Mouse (Mus musculus) c-Kit-positive CD71-positive TER-119-positive erythroid progenitor cells, embryonic 14.5 days (primary cell): ENCODE measurements around the gene Hrh3.

Experiments used
- DNase-seq: peaks from one replicate; pipeline ENCODE4 v3.0.0-alpha.2; 2013; ENCODE audit warnings: low spot score

The Hrh3 gene

DNA sequence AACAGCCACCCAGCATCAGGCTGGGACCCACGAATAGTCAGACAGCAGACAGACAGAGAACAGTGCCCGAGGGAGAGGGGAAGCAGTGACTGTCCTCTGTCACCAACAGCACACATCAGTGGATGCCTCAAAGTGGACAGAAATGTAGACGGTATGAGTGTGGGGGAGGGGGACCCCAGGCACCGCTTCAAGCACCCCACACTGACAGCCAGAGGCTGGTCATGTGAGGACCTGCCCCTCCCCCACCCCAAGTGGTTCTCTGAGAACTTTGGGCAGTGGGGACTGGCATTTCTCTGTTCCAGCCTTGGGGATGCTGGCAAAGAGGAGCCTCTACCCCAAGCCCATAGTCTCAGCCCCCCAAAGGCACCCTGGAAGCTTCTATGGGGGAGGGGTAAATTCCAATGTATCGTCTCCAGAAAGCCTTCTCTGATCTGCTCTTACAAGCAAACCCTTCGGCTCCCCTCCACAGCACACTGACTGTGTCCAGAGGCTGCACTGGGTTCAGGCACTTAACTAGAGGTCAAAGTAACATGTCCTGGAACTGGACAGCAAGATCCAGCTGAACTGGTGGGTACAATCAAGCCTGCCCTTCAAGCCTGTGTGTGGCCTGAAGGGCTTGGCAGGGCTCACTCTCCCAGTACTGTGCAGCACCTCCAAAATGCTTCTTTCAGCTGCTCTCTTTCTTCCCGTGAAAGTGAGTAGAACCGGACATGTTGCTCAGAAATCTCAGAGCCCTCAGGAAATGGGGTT is 1.3 kb upstream of the Hrh3 start:
- DNase-seq, result no peak

GRCm38 (mm10) chr2:180104659-180105377 is 530 bp upstream of the Hrh3 start:
- DNase-seq, result no peak

DNA sequence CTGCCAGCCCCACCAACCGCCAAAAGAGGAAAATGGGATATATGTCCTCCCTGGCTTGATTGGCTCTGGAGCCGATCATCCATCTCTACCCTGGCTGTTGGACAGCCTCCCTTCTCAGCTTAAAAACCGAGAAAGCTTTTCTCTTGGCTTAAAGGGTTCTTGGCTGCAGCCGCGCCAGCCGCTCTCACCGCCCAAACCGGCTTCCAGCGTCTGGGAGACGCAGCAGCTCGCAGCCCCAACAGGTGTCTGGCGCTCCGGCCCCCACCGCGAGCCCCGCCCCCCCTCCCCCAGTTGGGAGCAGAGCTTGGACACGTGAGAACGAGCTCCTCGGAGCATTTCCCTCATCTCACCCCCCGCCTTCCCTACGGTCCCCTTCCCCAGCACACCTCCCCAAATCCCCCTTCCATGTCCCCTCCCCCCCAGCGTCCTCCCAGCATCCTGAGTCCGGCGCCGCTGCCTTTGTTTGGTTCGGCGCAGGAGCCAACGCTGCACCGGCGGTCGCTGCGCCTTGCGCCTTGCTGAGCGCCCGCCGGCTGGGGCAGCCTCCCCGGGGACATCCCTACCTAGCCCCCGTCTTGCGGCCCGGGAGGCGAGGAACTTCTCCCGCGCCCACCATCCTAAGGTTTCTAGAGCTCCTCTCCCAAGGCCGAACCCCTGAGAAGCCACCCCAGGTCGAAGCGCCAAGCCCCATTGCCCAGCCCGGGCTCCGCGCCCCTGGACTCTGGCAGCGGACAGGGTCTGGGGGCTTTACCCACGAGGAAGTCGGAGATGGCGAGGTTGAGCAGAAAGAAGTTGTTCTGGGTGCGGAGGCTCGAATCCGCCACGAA is 924 bp downstream of the Hrh3 start:
- no peak for DNase-seq

- no peak for DNase-seq
Measured at GRCm38 (mm10) chr2:180099529-180099928, 4.8 kb downstream of the Hrh3 start.

GRCm38 (mm10) chr2:180098167-180098566 is 6.1 kb downstream of the Hrh3 start:
- DNase-seq, result peak; percentile 18

- DNase-seq, result no peak
Measured at GRCm38 (mm10) chr2:180097585-180097984, 6.7 kb downstream of the Hrh3 start.

DNA sequence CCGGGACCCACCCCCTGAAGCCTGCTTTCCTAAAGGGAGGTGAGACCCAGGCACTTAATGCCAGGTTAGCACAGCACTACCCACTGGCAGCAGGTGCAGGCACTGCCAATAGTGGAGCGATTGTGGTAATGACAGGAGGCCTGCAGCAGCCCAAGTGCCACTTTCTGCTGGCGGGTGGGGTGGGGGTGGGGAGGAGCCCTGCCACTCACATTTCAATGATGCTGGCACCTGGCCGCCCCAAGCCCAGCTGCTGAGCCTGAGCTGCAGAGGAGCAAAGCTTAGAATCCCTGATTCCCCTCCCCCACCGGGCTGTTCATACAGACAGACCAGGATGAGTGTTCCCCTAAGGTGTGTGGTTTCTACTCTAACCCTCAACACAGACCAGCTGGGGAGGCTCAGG is 8.6 kb downstream of the Hrh3 start:
- no peak for DNase-seq

GRCm38 (mm10) chr2:180090285-180090684 is 14.0 kb downstream of the Hrh3 start:
- no peak for DNase-seq

DNA sequence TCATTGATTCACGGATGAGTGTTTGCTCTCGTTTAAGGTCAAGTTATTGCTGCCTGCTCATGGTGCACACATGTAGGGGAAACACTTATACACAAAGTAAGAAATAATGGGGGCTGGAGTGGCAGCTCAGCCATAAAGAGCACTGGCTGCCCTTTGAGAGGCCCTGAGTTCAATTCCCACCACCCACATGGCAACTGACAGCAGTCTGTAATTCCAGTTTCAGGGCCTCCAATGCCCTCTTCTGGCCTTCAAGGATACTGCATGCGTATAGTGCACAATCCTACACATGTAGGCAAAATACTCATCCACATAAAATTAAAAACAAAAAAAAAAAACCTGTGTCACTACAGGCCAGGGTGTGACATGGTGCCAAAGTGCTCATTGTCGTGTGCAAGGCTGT is 16.8 kb downstream of the Hrh3 start:
- DNase-seq, result no peak

- DNase-seq, result no peak
Measured at GRCm38 (mm10) chr2:180086637-180087027, 17.7 kb downstream of the Hrh3 start.

- no peak for DNase-seq
Measured at GRCm38 (mm10) chr2:180085926-180086636, 18.2 kb downstream of the Hrh3 start.

- DNase-seq, result no peak
Measured at GRCm38 (mm10) chr2:180084565-180084964, 19.7 kb downstream of the Hrh3 start.

GRCm38 (mm10) chr2:180083063-180083462 is 21.2 kb downstream of the Hrh3 start:
- no peak for DNase-seq

GRCm38 (mm10) chr2:180080680-180081079 is 23.6 kb downstream of the Hrh3 start:
- no peak for DNase-seq

DNA sequence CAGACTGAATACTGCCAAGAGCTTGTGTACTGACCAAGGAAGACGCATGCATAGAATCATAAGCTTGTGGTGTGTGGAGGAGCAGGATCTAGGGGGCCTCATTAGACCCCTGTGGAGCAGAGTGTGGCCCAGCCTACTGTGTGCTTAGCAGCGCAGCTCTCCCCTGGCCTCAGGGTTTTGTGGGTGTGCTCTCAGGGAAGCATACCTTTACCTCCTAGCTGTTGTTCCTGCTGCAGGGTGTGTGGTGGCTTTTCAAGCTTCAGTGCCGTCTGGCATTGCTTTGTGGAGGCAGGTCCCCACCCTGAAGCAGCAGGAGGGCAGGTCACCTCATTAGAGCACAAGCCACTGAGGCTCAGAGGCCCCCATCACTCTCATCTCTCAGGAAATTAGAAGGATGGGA is 26.7 kb downstream of the Hrh3 start:
- DNase-seq, result no peak

DNA sequence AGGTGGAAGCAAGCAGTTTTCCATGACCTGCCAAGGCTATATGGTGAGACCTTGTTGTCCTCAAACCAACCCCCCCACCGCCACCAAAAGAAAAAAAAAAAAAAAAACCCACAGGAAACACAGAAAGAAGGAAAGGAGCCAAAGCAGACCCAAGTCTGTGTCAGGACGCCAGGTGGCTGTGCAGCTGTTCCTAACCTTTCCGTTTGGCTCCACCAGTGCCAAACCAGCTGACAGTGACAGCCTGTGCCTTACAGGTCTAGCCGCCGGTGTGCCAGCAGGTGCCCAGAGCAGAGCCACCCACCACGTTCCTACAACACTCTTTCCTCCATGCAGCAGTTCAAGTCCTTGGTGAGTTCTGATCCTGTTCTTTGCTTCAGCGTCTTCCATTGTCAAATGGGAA is 31.4 kb downstream of the Hrh3 start:
- DNase-seq, result no peak

- no peak for DNase-seq
Measured at GRCm38 (mm10) chr2:180071671-180072070, 32.6 kb downstream of the Hrh3 start.

DNA sequence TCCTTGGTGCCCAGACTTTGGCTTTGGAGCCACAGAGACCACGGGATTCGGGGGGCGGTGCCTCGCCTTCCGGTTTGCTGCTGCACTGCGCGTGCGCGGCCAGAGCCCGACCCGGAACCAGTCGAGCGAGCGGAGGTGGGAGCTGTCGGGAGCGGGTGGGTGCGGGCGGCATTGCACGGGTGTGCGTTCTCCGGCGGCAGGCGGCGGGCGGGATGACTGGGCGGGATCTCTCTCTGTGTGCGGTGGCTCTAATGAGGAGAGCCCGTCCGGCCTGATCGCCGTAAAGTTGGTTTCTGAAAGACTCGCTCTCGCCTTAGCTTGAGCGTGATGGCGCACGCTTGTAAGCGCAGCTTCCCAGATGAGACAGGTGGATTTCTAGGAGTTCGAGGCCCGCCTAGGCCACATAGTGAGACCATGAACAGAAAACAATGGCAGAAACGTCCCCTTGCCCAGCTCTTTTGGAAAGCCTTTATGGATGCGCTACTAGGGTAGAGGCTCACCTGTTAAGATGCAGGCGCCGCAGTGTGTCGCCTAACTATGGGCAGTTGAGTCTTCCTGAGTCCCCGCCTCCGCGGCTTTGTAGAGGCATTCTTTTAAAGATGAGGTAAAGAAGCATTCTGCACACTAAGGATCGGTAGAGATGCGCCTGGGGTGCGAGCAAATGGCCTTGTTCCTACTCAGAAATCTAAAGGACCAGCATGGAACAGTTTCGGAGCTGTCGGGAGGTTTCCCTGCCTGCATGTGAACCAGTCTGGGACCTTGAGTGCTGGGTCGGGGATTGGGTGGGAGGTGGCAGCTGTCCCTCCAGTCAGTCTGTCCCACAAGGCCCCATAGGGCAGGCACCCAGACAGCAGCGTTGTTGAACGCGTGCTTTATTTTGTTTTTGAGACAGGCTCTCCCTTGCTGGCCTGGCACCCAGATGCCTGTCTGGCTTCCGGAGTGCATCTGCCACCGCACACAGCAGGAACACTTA is 33.5 kb downstream of the Hrh3 start, which contains the start of gene Mtg2:
Gene Mtg2 (plus strand): TSS at position 108 of the 973 bp plus-strand sequence.
- peak; percentile 89 for DNase-seq

DNA sequence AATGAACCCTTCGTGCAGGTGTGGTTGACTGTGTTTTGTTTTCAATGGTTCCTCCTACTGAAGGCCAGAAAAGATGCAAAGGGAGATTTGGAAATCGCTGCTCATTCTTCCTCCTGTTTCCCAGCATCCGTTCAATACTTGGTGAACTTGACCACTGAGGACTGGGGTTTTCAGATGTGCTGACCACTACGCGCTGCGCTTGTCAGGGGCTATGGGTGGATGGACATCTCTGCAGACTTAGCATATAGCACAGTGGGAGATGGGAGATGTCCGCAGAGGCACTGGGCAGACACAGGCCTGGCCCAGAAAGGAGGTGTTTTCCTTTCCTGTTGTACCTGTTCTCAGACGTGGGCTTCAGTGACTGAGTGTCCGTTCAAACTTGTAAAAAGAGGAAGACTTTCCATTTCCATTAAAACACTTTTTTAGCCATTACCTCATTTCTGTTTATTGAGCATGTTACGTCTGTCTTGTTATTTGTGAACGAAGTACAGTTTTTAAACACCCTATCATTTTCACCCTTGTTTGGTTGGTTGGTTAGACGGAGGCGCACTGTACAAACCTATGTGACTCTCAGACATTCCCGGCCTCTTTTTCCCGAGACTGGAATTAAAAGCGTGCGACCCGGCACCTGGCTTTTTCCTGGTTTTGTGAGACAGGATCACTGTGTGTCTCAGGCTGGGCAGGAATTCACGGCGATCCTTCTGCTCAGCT is 34.4 kb downstream of the Hrh3 start:
- DNase-seq, result no peak
